4 mouse cellular contexts compared by ENCODE assay signal in the genomic region with DNA sequence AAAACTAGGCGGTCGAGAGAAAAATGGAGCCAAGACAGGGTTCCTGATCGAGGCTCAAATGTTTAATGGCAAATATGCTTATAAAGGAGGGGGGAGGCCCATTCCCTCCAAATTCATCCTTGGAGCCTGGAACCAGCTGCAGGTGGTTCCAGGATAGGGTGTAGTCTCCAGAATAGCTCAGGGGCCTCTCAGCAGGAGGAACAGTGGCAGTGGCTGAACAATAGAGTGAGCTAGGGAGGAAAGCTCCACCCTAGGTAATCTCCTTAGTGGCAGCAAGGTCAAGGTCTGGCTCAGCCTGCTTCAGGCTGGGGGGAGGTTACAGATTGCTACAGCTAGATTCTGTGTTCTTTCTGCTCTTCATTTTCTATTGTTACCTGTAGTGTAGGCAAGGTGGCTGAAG. TPM values are rescaled to one million over a fixed set of nuclear protein-coding genes. Genes with fewer than 3 reads are reported as not detected.
"Had no signal": no experiment of that assay in that cellular context is flagged by ENCODE, and none has a peak within 500 bp of the region (broad histone marks: within the 10 kb centered on the region; RNA-seq: fewer than 3 reads in every experiment).

No protein-coding gene starts in this region.

RNA-seq across cellular contexts. Expression of a gene that starts 30.1 kb away (rescaled TPM):
- polyA plus RNA-seq: erythroblast, embryonic 14.5 days had no signal

RNA-seq across cellular contexts. Expression of a gene that starts 42.5 kb away (rescaled TPM):
- polyA plus RNA-seq: erythroblast, embryonic 14.5 days; forebrain, embryonic 11.5 days; forebrain, embryonic 12.5 days; forebrain, embryonic 13.5 days had no signal
